Mouse (Mus musculus) hindbrain, embryonic 15.5 days (tissue): ENCODE measurements around the gene Vat1l. TPM values are rescaled to one million over a fixed set of nuclear protein-coding genes. Genes with fewer than 3 reads are reported as not detected.

Source experiments
- ATAC-seq: fragments of 200-750 bp; cut with Nextera tagmentation; 2 replicates; pipeline ENCODE4 v1.8.0; 2017; ENCODE audit warnings: low read depth, moderate number of reproducible peaks, moderate TSS enrichment; ENCODE audit not compliant: low FRiP score
- H3K27ac ChIP-seq: fragments of 300-500 bp; sonication (generic); replicated peaks from 2 replicates; pipeline ENCODE4 v1.5.1; 2015; ENCODE audit warnings: mild to moderate bottlenecking, inconsistent platforms
- H3K27me3 ChIP-seq: fragments of 300-500 bp; sonication (generic); 2 replicates; pipeline ENCODE4 v1.6.1; 2015; ENCODE audit warnings: control low read depth, inconsistent platforms
- H3K36me3 ChIP-seq: fragments of 300-500 bp; sonication (generic); 2 replicates; pipeline ENCODE4 v1.6.1; 2015; ENCODE audit warnings: control low read depth, inconsistent platforms
- H3K4me1 ChIP-seq: fragments of 300-500 bp; sonication (generic); replicated peaks from 2 replicates; pipeline ENCODE4 v1.6.1; 2015; ENCODE audit warnings: control low read depth, inconsistent platforms
- H3K4me2 ChIP-seq: fragments of 300-500 bp; sonication (generic); 2 replicates; pipeline ENCODE4 v1.6.1; 2015; ENCODE audit warnings: moderate library complexity, mild to moderate bottlenecking, inconsistent platforms
- H3K4me3 ChIP-seq: fragments of 300-500 bp; sonication (generic); 2 replicates; pipeline ENCODE4 v1.5.1; 2015; ENCODE audit warnings: mild to moderate bottlenecking, inconsistent platforms
- H3K9ac ChIP-seq: fragments of 300-500 bp; sonication (generic); 2 replicates; pipeline ENCODE4 v1.6.1; 2015; ENCODE audit warnings: inconsistent platforms
- H3K9me3 ChIP-seq: fragments of 300-500 bp; sonication (generic); 2 replicates; pipeline ENCODE4 v1.6.1; 2016; ENCODE audit warnings: control low read depth, inconsistent platforms
- WGBS: fragments of 180-500 bp; shearing (Covaris S2); methylation state at CpG from one replicate; pipeline ENCODE4 v1.1.7; 2015; 5-methylcytosine and 5-hydroxymethylcytosine counted together
- polyA plus RNA-seq: library from polyadenylated mRNA; unstranded; fragments of >200 nt; fragmentation: Nextera tagmentation; extraction: Ambion mirVana; gene quantifications from 2 replicates; pipeline ENCODE4 v1.2.1, GENCODE M21; 2015

The Vat1l gene
- polyA plus RNA-seq, 1 experiment from 2014 or later = 62.2 TPM

DNA sequence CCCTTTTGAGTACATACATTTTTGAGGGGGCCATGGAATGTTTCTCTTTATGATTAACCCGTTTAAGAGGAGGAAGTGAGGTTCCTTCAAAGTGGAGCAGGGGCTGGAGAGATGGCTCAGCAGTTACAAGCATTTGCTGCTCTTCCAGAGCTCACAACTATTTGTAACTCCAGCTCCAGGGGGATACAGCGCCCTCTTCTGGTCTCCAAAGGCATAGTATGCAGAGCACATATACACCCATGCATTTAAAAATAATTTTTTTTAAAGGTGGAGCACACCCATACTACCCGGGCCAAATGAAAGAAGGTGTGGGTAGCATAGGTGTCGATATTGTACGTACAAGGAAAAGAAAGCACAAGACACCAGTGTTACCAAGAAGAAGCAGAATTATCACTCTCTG is 157.8 kb downstream of the Vat1l start:
- ATAC-seq = no peak
- Histone ChIP-seq H3K27me3 (no peaks in the 10 kb centered on the region), H3K4me2 (no peak overlapping the region), H3K4me3 (no peak overlapping the region), H3K36me3 (no peaks in the 10 kb centered on the region), H3K4me1 (no peaks in the 10 kb centered on the region), H3K9me3 (no peaks in the 10 kb centered on the region), H3K9ac (no peak overlapping the region), H3K27ac (no peak overlapping the region)
- WGBS = 66% methylated on average over 5 of the region's 5 CpGs

DNA sequence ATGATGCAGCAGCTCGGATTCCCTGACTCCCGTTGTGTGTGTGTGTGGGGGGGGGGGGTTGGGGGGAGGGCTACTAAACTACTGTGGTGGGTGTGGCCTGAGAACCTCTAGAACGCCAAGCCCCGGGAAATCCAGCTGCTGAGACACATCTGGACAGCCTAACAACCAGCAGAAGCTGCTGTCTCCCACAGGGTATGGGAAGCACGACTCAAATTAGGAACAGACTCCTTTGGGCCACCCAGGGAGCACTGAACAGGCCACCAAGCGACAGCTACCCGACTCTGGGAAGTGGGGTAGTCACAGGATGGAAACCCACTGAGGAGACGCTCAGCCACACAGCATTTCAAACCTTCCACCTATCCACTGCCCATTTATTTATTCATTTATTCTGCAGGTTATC is 158.2 kb downstream of the Vat1l start:
- no peak overlapping the region for H3K27ac ChIP-seq
- H3K4me2 ChIP-seq = no peak overlapping the region
- H3K9me3 ChIP-seq = no peaks in the 10 kb centered on the region
- no peaks in the 10 kb centered on the region for H3K27me3 ChIP-seq
- H3K4me1 ChIP-seq = no peaks in the 10 kb centered on the region
- WGBS = 65% methylated on average over 8 of the region's 8 CpGs
- no peak overlapping the region for H3K9ac ChIP-seq
- H3K36me3 ChIP-seq = no peaks in the 10 kb centered on the region
- no peak for ATAC-seq
- no peak overlapping the region for H3K4me3 ChIP-seq

DNA sequence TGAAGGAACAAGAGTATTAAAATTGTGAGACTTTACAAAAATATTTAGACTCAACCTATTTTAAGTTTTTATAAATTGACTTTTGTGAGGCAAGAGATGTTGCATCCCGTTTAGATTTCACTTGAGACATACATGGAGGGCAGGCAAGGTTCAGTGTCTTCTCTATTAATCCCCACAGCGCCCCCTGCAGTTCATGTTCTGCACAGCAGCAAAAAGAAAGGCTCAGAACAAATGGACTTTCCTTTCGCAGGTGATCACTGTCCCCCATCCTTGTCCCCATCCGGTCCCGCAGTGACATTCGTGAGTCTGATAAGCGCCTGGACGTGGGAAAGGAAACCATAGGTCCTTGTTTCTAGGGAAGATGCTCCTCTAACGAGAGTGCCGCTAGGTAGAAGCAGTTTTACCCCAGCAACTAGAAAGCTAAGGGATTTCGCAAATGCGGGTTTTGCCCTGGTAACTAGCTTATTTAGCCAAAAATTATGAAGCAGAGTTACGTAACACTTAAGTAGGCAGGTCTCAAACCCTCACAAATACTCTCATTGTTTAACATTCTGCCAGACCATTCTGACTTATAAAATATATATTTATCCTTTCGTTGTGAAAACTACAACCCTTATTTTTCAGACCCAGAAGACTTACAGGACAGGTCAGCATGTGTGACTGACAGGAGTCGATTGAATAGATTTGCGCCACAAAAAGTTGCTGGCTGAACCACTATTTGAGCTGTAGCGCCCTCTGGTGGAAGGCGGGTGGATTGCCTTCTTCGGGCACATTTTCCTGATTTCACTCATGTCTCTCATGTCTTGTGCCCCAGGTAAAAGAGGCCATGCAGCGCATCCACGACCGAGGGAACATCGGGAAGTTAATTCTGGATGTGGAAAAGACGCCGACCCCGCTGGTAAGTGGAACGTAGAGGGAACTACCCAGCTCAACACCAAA is 163.9 kb downstream of the Vat1l start:
- H3K4me2 ChIP-seq = peak overlapping the region; percentile 38; the same call in 1 of the 2 replicates
- H3K4me3 ChIP-seq = no peak overlapping the region
- H3K9me3 ChIP-seq = no peaks in the 10 kb centered on the region
- WGBS = 38% methylated on average over 27 of the region's 27 CpGs
- no peak for ATAC-seq
- H3K27ac ChIP-seq = peak overlapping the region; percentile 33
- H3K4me1 ChIP-seq = peaks cover 4% of the 10 kb centered on the region
- H3K36me3 ChIP-seq = peaks cover 4% of the 10 kb centered on the region; the same call in 1 of the 2 replicates
- no peak overlapping the region for H3K9ac ChIP-seq
- no peaks in the 10 kb centered on the region for H3K27me3 ChIP-seq

DNA sequence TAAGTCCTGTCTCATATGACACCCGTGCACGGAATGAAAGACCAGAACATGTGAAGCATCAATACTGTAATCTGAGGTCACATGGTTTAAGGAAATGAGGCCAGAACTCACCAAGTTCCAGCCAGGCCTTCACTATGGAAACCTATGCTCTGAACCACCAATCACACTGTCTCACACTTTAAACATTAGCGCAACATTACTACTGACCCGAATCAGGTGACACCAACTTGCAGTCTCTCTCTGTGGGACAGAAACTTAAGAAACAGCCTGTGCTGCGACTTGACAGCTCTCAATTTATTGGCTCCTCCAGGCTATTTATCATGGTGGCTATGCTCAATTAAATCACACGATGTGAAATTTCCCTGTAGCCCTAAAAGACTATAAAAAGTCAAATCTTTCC is 169.0 kb downstream of the Vat1l start:
- WGBS = 81% methylated on average over 6 of the region's 6 CpGs
- Histone ChIP-seq H3K27ac (no peak overlapping the region), H3K9ac (no peak overlapping the region), H3K4me1 (peaks cover under 1% of the 10 kb centered on the region), H3K4me3 (no peak overlapping the region), H3K9me3 (no peaks in the 10 kb centered on the region), H3K36me3 (peaks cover 4% of the 10 kb centered on the region; the same call in 1 of the 2 replicates), H3K27me3 (no peaks in the 10 kb centered on the region), H3K4me2 (no peak overlapping the region)
- ATAC-seq = no peak

DNA sequence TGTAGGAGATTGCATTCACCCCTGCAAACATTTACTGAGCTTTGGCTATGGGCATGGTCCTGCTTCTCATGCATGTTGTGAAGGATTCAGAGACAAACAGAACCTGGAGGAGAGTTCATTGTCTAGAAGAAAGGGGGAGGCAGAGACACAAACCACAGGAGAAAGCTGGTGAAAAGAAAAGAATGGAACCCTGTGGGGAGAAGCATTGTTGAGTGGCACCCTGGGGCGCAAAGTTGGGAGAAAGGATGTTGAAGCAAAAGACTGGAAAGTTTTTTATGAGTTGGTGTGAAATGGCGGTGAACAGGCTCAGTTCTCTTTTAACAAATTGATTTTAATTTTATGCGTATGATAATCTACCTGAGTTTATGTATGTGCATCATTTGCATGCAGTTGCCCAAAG is 178.8 kb downstream of the Vat1l start:
- Histone ChIP-seq H3K4me1 (no peaks in the 10 kb centered on the region), H3K27ac (no peak overlapping the region), H3K36me3 (no peaks in the 10 kb centered on the region), H3K4me2 (no peak overlapping the region), H3K9me3 (no peaks in the 10 kb centered on the region), H3K9ac (no peak overlapping the region), H3K4me3 (no peak overlapping the region), H3K27me3 (no peaks in the 10 kb centered on the region)
- ATAC-seq = no peak
- WGBS = 71% methylated on average over 3 of the region's 3 CpGs

DNA sequence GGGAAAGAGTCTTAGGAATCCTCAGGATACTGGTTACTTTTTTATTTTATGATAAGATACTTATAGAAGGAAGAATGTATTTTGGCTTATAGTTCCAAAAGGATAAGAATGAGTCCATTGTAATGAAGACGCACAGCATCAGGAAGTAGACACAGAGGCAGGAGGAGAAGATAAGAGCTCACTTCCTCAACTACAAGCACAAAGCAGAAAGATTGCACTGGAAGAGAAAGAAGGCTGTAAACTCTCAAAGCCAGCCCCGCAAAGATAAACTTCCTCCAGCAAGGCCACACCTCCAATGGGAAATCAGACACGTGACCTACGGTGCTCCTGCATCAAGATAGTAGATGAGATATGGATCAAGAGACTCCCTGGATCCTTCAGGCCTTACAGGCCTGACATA is 182.1 kb downstream of the Vat1l start:
- no peak overlapping the region for H3K9ac ChIP-seq
- no peak for ATAC-seq
- H3K27me3 ChIP-seq = no peaks in the 10 kb centered on the region
- no peaks in the 10 kb centered on the region for H3K9me3 ChIP-seq
- H3K36me3 ChIP-seq = no peaks in the 10 kb centered on the region
- 92% methylated on average over 4 of the region's 4 CpGs for WGBS
- no peak overlapping the region for H3K27ac ChIP-seq
- no peak overlapping the region for H3K4me3 ChIP-seq
- H3K4me2 ChIP-seq = no peak overlapping the region
- H3K4me1 ChIP-seq = no peaks in the 10 kb centered on the region

DNA sequence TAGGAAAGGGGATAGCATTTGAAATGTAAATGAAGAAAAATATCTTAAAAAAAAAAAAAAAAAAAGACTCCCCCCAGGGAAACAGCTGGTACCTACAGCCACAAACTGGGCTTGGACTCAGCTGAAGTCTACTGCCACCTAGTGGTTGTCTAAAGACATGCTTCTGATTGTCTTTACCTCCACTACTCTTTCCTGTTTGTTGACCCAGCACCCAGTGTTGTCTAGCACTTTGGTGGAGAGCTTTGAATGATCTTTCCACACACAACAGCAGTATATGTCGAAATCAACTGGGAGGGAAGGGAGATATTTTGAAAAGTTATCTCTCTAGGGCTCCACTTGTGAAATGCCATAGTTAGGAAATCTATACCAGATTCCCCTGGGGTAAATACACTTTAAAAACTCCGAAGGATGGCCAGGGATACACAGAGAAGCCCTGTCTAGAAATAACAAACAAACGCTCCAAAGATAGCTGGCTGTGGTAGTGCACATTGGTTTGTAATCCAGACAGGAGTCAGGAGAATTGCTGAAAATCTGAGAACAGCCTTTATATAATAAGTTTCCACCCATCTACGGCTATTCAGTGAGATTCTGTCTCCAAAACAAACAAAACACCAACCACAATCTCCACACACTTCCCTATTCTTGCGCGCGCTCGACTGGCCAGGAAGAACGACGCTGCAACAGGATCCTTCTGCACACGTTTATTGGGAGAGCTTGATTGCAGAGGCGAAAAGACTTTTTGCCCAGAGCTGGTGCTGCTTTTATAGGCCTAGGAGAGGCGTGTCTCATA is 185.2 kb downstream of the Vat1l start:
- WGBS = 93% methylated on average over 12 of the region's 13 CpGs
- Histone ChIP-seq H3K27ac (no peak overlapping the region), H3K4me3 (no peak overlapping the region), H3K4me2 (no peak overlapping the region), H3K36me3 (no peaks in the 10 kb centered on the region), H3K4me1 (no peaks in the 10 kb centered on the region), H3K9me3 (no peaks in the 10 kb centered on the region), H3K9ac (no peak overlapping the region), H3K27me3 (no peaks in the 10 kb centered on the region)
- ATAC-seq = no peak

DNA sequence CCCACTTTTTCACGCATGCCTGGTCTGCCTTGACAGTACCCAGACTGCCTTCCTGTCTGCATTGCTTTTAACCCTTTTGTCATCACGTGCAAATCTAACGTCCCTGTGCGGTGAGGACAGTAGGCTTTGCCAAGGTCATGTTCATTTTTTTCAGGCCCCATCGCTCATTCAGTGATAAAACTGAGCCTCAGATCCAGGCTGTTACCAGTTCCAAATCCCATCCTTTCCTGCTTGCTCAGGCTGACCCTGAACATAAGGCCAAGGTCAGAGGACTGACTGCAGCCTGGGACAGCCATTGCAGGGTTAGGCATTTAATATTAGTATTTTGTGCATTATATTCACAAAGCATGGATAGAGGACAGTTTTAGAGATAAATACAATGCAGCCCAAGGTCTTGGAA is 192.9 kb downstream of the Vat1l start:
- H3K9ac ChIP-seq = no peak overlapping the region

DNA sequence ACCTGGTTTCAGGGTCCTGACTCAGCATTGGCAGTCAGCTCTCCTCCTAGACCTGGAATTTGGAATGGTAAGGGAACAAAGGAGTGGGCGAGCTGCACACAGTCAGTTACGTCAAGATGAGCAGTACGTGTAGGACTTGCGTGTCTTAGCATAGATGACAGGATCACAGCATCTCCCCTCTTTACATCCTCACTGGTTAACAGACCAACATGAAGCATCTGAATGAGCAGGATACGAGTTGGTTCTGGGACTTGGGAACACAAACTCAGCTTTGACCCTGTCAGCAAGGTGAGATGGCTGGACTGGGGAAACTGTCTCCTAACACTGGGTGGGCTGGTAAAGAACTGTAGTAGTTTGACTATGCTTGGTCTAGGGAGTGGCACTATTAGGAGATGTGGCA is 193.9 kb downstream of the Vat1l start:
- 96% methylated on average over 5 of the region's 5 CpGs for WGBS
- Histone ChIP-seq H3K27me3 (no peaks in the 10 kb centered on the region), H3K27ac (no peak overlapping the region), H3K4me2 (no peak overlapping the region), H3K9me3 (no peaks in the 10 kb centered on the region), H3K9ac (no peak overlapping the region), H3K36me3 (no peaks in the 10 kb centered on the region), H3K4me3 (no peak overlapping the region), H3K4me1 (0 out of 2 replicates have a peak, but pooled peaks cover 4% of the 10 kb centered on the region)
- no peak for ATAC-seq

More for the DNA sequence above, 192.9 kb downstream of the Vat1l start:
- Histone ChIP-seq H3K4me1 (0 out of 2 replicates have a peak, but pooled peaks cover 4% of the 10 kb centered on the region), H3K9me3 (no peaks in the 10 kb centered on the region), H3K4me2 (no peak overlapping the region), H3K27ac (no peak overlapping the region), H3K4me3 (no peak overlapping the region), H3K27me3 (no peaks in the 10 kb centered on the region), H3K36me3 (no peaks in the 10 kb centered on the region)
- no peak for ATAC-seq
- 93% methylated on average over 5 of the region's 5 CpGs for WGBS

DNA sequence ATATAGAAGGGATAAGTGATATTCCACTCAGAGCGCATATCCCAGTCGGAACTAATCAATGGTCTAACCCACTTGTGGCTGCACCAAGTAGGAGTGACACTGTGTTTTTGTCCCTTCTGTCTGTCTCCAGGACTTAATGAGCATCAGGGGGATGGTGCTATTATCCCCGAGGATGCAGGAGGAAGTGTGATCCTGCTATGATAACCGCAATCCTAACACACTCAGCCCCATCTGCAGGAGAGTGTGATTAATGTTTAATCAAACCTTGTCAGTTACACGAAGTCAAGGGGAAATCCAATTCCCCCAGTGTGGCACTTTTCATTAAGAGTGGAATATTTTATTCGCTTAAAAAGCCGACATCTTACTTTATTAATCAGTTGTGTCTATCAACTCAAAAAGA is 196.3 kb downstream of the Vat1l start:
- no peaks in the 10 kb centered on the region for H3K27me3 ChIP-seq
- no peaks in the 10 kb centered on the region for H3K36me3 ChIP-seq
- 0 out of 2 replicates have a peak, but pooled peaks cover 4% of the 10 kb centered on the region for H3K4me1 ChIP-seq
- 47% methylated on average over 7 of the region's 7 CpGs for WGBS
- ATAC-seq = no peak
- H3K4me2 ChIP-seq = no peak overlapping the region
- no peak overlapping the region for H3K4me3 ChIP-seq
- no peak overlapping the region for H3K27ac ChIP-seq
- H3K9ac ChIP-seq = no peak overlapping the region
- no peaks in the 10 kb centered on the region for H3K9me3 ChIP-seq

DNA sequence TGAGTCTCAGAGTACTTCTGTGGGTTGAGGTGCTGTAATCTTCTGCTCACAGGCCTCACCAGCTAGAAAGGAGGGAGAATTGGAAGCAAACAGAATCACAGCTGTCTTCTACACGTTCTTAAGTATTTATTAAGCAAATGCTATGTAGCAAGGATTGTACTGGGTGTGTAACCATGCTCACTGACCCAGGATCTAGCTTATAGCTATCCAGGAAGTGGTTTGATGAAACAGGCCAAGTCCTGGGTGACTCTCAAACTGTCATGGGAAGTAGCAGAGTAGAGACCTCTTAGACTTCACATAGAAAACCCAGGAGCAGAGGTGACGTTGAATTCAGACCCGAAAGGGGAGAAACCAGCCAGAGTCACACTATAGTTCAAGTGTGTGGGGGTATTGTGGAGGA is 206.0 kb downstream of the Vat1l start:
- Histone ChIP-seq H3K27ac (no peak overlapping the region), H3K9ac (no peak overlapping the region), H3K9me3 (no peaks in the 10 kb centered on the region), H3K4me1 (no peaks in the 10 kb centered on the region), H3K36me3 (no peaks in the 10 kb centered on the region), H3K4me3 (no peak overlapping the region), H3K27me3 (no peaks in the 10 kb centered on the region), H3K4me2 (no peak overlapping the region)
- WGBS = 82% methylated on average over 3 of the region's 3 CpGs
- no peak for ATAC-seq

DNA sequence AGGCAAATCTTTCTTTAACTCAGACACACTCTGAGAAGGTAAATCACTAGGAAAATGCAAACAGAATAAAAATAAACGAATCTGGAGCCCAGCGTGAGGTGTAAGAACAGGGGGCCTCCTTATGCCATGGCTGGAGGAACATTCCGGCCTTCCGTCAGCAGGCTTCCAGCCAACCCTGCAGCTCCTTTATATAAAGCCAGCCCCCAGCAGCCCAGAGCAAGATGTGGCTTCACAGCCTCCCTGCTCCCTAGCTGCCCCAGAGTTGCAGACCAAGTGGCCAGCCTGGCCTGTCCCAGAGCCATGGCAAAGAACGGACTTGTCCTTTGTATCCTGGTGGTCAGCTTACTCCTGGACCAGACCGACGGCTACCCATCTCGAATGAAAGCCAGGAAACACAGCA is 212.4 kb downstream of the Vat1l start, which contains the start of gene Clec3a:
Gene Clec3a (plus strand): TSS at position 301 of the 400 bp plus-strand sequence.
- no peak within 1 kb of the TSS for H3K9ac ChIP-seq
- WGBS = 91% methylated on average over 8 of the region's 8 CpGs
- no peaks in the 10 kb centered on the region for H3K4me1 ChIP-seq
- H3K4me3 ChIP-seq = no peak within 1 kb of the TSS
- H3K9me3 ChIP-seq = no peaks in the 10 kb centered on the region
- no peaks in the 10 kb centered on the region for H3K36me3 ChIP-seq
- H3K27ac ChIP-seq = no peak within 1 kb of the TSS
- no peak within 1 kb of the TSS for H3K4me2 ChIP-seq
- no peak for ATAC-seq
- H3K27me3 ChIP-seq = no peaks in the 10 kb centered on the region
